Mouse (Mus musculus) thymus, postnatal 0 days (tissue): ENCODE data around the gene Phyh. TPM values are rescaled to one million over a fixed set of nuclear protein-coding genes. Genes with fewer than 3 reads are reported as not detected.
A peak's percentile ranks its signal among the peaks of the same experiment; 100 is the strongest.
"Not testable (repeated sequence)": the region's sequence is repeated elsewhere in the genome, so short reads cannot be mapped to it uniquely, and the experiment has no call there.

Experiments used
- DNase-seq: peaks from one replicate; pipeline ENCODE4 v3.0.0-alpha.2; 2015; ENCODE audit warnings: low spot score
- polyA plus RNA-seq: library from polyadenylated mRNA; unstranded; fragments of >200 nt; fragmentation: Nextera tagmentation; extraction: Ambion mirVana; gene quantifications from 2 replicates; pipeline ENCODE4 v1.2.1, GENCODE M21; 2015

Phyh gene
- polyA plus RNA-seq, 1 experiment from 2014 or later = 20.3 TPM

DNA sequence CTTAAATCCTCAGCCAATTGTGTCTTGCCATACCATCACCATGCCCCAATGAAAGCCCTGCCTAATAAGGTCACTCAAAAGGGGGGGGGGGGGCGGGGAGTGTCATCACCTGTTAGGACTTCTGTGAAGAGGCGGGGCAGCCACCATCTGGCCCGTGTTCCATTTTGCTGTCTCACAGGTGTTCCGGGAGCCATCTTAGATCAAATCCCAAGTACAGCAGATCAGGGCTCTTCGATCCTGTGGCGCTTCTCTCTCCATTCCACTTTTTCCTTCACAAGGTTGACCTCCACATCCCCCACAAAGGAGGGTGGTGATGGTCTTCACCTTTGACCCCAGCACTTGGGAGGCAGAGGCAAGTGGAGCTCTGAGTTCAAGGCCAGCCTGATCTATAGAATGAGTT lies 2.8 kb upstream of the Phyh start:
- DNase-seq = no peak

GRCm38 (mm10) chr2:4917326-4918021 lies 1.3 kb upstream of the Phyh start:
- peak; percentile 68 for DNase-seq

GRCm38 (mm10) chr2:4921019-4921418 lies 2.2 kb downstream of the Phyh start:
- no peak for DNase-seq

DNA sequence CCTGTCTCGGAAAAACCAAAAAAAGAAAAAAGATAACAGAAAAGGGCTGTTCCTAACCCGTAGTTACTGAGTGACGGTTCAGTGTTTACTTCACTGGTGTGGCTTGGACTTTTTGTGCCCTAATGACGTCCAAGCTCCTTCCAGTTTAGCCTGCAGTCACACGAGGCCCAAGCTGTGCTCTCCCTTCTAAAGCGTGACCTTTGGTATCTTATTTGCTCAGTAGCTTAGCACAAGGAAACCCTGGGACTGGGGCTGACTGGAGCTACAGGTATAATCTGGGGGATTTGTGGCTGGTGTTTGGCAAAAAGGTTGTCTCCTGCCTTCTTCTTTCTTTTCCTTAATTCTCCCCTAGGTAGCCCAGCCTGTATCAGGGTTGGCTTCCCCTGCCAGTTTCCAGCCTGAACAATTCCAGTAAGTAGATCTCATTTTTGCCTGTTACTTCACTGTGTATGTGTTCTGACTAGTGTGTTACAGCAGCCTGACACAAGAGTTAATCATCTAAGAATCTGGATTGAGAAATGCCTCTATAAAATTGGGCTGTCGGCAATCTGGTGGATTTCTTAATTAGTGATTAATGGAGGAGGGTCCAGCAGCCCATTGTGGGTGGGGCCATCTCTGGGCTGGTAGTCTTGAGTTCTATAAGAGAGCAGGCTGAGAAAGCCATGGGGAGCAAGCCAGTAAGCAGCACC lies 3.8 kb downstream of the Phyh start:
- no peak for DNase-seq

GRCm38 (mm10) chr2:4927391-4927790 lies 8.6 kb downstream of the Phyh start:
- no peak for DNase-seq

- no peak for DNase-seq
Measured at GRCm38 (mm10) chr2:4929230-4929629, 10.4 kb downstream of the Phyh start.

GRCm38 (mm10) chr2:4934516-4934915 lies 15.7 kb downstream of the Phyh start:
- no peak for DNase-seq

DNA sequence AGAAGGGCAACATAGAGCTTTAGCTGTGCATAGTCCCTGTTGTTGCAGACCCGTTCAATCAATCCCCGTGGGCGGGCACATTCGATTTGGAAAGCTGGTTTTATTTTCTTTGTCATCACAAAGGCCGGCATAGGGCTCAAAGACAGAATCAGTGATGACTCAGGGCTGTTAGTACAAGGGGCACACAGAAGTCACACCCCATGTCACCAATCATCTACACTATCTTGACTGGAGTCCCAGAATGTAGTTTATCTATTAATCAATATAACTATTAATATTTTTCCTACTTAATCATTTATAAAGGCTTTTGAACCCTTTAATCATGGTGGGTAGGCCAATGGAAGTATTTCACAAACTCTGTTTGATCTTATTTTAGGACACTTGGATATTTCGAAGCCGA lies 19.1 kb downstream of the Phyh start:
- no peak for DNase-seq

DNA sequence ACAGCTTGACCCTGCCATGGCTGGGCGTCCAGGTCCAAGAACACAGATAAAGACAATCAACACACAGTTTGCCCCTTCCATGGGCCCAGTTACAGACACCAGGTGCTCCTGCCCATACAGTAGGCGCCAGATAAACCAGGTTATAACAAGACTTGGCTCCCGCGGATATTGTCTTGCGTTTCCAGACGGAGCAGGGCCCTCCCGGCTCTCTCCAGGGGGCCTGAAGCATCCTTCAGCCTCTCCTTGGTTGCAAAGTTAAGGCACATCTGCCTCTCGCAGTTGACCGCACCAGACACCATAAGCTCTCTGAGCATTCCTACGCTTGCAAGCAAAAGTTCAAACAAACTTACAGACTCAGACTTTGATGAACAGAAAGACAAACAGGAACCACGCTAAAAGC lies 22.0 kb downstream of the Phyh start:
- DNase-seq = no peak

DNA sequence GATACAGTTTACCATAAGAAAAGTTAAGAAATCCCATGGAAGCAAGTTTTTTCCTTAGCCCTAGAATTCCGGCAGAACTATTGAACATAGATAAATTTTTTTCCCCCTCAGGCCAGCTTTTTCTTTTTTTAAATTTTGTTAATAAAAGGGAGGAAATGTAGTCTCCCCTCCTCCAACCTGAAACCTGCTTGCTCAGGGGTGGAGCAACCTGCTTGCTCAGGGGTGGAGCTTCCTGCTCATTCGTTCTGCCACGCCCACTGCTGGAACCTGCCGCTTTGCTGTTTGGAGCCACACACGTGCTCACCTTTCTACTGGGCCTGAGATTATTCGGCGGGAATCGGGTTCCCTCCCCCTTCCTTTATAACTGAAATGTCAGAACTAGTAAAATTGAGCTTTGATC lies 30.9 kb downstream of the Phyh start:
- not testable (repeated sequence) for DNase-seq

DNA sequence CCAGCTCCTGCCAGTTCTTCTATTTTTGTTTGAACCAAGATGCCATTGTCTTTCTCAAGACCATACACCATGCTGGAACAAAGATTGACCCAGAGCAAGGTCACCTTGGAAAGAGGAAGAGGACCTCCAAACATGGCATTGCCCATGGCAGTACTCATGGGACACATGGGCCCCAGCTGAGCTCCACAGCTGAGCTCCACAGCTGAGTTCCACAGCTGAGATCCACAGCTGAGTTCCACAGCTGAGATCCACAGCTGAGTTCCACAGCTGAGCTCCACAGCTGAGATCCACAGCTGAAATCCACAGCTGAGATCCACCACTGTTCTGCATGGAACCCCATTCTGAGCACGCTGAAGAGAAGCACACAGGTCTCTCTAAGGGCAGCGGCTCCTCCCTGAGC lies 32.2 kb downstream of the Phyh start:
- DNase-seq = no peak

- DNase-seq = no peak
Measured at GRCm38 (mm10) chr2:4954216-4954760, 35.5 kb downstream of the Phyh start.

DNA sequence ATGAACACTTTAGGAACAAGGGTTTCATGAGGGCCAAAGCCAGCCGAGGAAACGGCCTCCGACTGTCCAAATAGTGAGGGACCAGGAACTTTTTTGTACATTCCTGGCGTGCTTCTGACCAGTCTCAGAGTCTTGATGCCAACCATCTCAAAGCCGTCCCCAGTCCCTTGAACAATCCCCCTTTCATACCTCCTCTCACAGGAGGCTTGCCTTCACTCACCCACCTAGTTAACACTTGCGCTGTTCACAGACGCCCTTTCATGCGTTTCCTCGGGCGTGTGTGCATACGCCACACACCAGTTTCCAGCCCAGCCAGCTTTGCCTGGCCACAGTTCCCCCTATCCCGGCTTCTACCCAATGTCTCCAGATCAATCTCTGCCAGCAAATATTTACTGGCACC lies 39.2 kb downstream of the Phyh start:
- no peak for DNase-seq

DNA sequence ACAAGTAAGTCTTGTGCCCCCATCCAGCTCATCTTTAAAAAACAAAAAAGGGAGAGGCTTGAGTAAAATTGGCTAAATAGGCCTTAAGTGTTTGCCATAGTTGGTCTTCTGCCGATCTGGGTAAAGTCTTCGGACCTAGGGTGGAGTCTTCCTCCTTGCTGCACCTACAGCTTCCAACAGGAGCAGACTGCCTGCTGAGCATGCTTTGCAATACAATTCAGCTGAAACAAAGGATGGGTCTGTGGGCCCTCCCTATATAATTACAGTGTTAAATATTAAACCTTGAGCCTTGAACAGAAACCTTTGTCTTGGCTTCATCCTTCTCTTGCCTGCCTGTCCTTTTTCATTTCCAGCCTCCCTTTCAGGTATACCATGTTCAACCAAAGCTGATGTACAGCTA lies 49.0 kb downstream of the Phyh start:
- DNase-seq = no peak

- DNase-seq = no peak
Measured at GRCm38 (mm10) chr2:4969083-4969482, 50.3 kb downstream of the Phyh start.

- no peak for DNase-seq
Measured at GRCm38 (mm10) chr2:4975807-4976206, 57.0 kb downstream of the Phyh start, which contains the start of gene Ucma. Ucma (plus strand) TSS chr2:4976122.

DNA sequence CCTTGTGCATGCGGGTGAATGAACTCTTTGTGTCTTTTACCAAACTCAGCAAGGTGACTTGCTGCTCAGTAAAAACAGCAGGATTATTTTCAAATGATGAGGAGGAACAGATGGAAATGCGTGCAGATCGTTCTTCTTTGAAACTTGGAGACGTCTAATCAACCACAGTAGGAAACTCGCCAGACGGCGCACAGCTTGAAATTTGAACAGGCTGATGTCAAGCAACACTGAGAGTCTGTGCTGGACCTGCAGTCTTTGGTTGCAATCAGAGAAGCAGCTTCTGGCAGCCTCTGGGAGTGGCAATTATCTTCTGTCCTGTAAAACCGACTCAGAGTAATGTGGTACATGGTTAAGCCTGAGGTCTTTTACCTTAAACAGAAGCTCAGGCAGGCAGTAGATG lies 59.3 kb downstream of the Phyh start:
- DNase-seq = no peak

GRCm38 (mm10) chr2:4983987-4984386 lies 65.2 kb downstream of the Phyh start:
- DNase-seq = no peak

- DNase-seq = no peak
Measured at GRCm38 (mm10) chr2:4985000-4985399, 66.2 kb downstream of the Phyh start.

DNA sequence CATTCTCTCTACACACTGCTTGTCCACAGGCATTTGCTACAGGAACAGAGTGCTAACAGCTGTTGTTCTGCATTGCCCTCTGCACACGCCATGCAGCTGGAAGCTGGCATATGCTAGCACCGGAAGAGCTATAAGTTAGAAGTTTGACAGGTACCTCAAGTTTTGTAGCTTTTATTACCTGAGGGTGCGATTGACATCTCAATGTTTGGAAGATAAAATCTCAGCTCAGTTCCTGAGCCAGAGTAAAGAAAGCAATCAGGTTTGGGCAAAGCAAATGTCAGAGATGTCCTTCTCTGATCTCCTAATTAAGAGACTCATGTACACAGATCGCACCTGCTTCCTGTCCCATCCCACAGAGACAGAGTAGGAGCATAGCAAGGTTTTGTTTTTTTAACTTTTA lies 68.0 kb downstream of the Phyh start:
- no peak for DNase-seq

GRCm38 (mm10) chr2:4987388-4988180 lies 68.8 kb downstream of the Phyh start:
- DNase-seq = no peak
